Mouse (Mus musculus) hematopoietic stem cell, adult 5-6 weeks (primary cell): ENCODE data around the gene Igsf9b. TPM values are rescaled to one million over a fixed set of nuclear protein-coding genes. Genes with fewer than 3 reads are reported as not detected.

Experiments used
- ATAC-seq, 2 experiments: fragments of 125-278 bp in 1 of 2; replicated peaks in 1 of 2; 2 replicates each; pipeline ENCODE4 v1.8.0; 2016 to 2017; ENCODE audit warnings: inconsistent platforms in 2 of 2, mild to moderate bottlenecking in 2 of 2, moderate number of reproducible peaks in 2 of 2, low read depth in 1 of 2, moderate TSS enrichment in 1 of 2; ENCODE audit not compliant: low FRiP score in 2 of 2, poor library complexity in 2 of 2, severe bottlenecking in 2 of 2, insufficient read depth in 1 of 2, low TSS enrichment in 1 of 2
- total RNA-seq: library from RNA; stranded (forward); fragments of 172-1452, 232-1000 nt; gene quantifications from 2 replicates; pipeline ENCODE4 v1.2.3, GENCODE M21; 2017

Igsf9b gene
- total RNA-seq, 1 experiment from 2014 or later = 0.40 TPM

- ATAC-seq = no peak
Measured at GRCm38 (mm10) chr9:27308561-27308960, 9.6 kb downstream of the Igsf9b start.

GRCm38 (mm10) chr9:27310005-27310404, 11.0 kb downstream of the Igsf9b start:
- no peak for ATAC-seq

DNA sequence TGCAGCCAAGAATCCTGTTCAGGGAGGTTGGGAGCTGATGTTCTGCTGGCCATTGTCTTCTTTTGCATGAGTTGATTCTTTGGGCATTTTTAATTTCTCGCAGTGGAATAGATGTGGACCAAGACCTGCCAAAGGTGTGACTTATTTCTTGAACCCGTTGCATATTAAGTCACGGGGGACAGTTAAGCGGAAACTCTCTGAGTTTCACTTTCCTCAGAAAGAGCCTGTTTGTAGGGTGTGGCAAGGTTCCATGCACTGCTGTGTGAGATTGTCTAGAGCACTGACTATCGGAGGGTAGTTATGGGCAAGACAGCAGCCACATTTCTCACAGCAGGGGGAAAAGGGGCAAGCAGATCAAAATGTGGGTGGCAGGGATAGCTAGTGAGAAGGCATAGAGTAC, 14.4 kb downstream of the Igsf9b start:
- no peak for ATAC-seq

DNA sequence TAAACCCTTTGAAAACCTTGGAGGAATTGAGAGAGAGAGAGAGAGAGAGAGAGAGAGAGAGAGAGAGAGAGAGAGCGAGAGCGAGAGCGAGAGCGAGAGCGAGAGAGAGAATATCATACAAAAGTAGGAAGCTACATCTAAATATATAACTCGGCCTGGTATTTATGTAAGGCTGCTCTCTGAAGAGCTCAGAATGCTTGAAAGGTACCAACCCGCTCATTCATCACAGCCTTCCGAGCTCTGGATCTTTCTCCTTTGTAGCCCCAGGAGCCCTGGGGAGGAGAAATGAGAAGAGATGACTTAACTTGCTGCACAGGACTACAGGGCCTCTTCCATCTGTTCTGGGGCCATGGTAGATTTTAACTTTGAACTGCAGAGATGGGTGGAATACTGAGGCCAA, 22.3 kb downstream of the Igsf9b start:
- ATAC-seq = no peak

GRCm38 (mm10) chr9:27322277-27322676, 23.3 kb downstream of the Igsf9b start:
- ATAC-seq = no peak

- ATAC-seq = no peak
Measured at GRCm38 (mm10) chr9:27323412-27323811, 24.4 kb downstream of the Igsf9b start.

- peak; percentile 35 to 59; a peak in 2 of 4 replicates for ATAC-seq
Measured at GRCm38 (mm10) chr9:27325920-27326319, 26.9 kb downstream of the Igsf9b start.

GRCm38 (mm10) chr9:27327558-27327957, 28.6 kb downstream of the Igsf9b start:
- no peak for ATAC-seq

- ATAC-seq = no peak
Measured at GRCm38 (mm10) chr9:27330374-27330773, 31.4 kb downstream of the Igsf9b start.

DNA sequence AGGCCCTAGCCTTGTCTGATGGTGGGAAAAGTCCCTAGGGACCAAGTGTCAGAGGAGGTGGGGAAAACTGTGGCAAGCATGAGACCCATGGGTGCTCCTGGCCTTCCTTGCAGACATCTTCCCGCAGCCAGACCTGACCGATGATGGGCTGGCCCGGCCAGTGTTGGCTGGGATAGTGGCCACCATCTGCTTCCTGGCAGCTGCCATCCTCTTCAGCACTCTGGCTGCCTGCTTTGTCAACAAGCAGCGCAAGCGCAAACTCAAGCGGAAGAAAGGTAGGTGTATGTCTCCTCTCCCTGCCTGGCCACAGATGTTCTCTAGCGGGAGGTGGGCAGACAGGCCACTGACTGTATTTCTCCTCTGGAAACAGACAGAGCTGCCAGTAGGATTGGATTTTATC, 32.5 kb downstream of the Igsf9b start:
- ATAC-seq = no peak

- ATAC-seq = no peak
Measured at GRCm38 (mm10) chr9:27334895-27335294, 35.9 kb downstream of the Igsf9b start.

GRCm38 (mm10) chr9:27336962-27337636, 38.1 kb downstream of the Igsf9b start:
- ATAC-seq = no peak

DNA sequence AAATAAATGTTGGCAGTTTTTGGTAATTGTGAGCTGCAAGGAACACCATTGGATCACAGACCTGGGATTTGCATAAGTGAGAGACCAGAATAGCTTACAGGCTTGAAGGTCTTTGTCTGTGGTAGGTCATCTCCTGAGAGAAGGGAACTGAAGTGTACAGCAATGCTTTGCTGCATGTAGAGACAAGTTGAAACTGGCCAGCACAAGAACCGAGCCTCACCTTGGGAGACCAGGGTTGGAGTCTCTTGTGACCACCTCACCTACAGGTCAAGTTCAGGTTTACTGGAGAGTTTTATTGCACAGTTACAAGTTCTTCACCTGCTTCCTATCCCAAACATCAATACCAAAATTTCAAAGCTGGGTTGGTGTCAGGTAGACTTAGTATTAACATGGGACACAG, 40.2 kb downstream of the Igsf9b start:
- ATAC-seq = no peak

DNA sequence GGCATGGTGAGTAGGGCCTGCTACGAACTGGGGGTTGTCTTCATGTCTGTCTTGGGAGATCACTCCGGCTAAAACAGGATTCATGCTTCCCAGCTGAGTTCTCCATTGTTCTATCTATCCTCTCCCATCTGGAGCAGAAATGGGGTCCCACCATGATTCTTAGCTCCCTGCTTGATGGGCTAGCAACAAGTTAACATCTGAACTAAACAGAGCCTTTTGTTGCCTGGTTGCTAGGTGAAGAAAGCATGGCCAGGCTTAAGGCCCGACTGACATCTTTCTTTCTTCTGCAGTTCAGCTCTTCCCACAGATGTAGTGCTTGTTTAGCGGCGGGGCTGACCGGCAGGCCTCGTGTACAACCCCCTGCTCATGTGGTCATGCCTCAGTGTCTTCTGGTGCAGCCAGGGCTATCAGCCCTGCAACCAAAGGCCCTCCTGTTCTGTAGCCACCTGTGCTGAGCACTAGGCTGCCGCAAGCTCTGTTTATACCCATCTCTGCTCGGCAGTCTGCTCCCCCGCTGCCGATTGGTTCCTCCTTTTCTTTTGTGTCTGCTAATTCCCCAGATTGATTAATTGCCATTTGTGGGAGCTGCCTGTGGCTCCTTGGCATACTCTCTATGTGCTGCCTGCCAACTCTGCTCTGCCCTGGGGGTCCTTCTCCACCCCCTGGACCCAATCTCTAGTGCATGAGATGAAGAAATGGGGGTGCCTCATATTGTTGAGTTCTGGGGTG, 47.7 kb downstream of the Igsf9b start:
- no peak for ATAC-seq

- no peak for ATAC-seq
Measured at GRCm38 (mm10) chr9:27353082-27353481, 54.1 kb downstream of the Igsf9b start.

DNA sequence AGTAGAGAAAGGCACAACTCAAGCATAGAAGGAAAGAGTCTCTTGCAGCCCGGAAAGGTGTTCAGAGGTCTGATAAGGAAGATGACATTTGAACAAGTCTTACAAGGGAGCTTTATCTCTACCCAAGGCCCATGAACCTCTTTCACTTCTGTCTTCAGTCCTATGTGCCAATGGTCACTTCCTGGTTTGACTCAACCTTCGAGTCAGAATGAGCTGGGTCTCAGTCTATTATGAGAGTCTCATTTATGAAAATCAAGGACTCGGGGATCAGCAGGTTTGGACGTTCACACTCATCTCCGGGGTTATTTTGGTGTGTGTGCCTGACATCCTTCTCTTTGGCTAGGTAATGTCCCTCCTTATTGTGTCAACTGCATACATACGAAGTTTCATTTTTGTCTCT, 58.9 kb downstream of the Igsf9b start:
- ATAC-seq = no peak

GRCm38 (mm10) chr9:27367231-27367630, 68.2 kb downstream of the Igsf9b start:
- ATAC-seq = no peak

DNA sequence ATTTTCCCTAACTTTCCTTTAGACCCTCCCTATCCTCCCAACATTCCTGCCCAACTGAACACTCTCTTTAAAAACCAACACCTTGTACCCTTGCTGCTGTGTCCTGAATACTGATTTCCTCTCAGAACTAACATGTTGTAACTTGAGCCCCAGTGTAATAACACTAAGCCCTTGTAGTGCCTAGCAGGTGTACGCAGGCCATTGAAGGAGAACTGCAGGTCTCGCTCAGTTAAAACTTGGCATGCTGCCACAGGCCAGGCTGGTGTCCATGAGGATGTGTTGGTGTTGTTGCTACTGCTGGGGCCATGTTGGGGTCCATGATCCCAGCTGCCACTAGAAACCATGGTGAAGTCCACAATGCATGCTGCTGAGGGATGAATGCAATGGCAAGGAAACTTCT, 70.1 kb downstream of the Igsf9b start:
- no peak for ATAC-seq

- no peak for ATAC-seq
Measured at GRCm38 (mm10) chr9:27375746-27376145, 76.7 kb downstream of the Igsf9b start.
